Mouse (Mus musculus): ENCODE results near the gene Col9a1.

The Col9a1 gene

GRCm38 (mm10) chr1:24222981-24223612 lies 45.7 kb downstream of the Col9a1 start:
- DNase-seq: no peak

GRCm38 (mm10) chr1:24225825-24226526 lies 48.6 kb downstream of the Col9a1 start:
- no peak for DNase-seq

DNA sequence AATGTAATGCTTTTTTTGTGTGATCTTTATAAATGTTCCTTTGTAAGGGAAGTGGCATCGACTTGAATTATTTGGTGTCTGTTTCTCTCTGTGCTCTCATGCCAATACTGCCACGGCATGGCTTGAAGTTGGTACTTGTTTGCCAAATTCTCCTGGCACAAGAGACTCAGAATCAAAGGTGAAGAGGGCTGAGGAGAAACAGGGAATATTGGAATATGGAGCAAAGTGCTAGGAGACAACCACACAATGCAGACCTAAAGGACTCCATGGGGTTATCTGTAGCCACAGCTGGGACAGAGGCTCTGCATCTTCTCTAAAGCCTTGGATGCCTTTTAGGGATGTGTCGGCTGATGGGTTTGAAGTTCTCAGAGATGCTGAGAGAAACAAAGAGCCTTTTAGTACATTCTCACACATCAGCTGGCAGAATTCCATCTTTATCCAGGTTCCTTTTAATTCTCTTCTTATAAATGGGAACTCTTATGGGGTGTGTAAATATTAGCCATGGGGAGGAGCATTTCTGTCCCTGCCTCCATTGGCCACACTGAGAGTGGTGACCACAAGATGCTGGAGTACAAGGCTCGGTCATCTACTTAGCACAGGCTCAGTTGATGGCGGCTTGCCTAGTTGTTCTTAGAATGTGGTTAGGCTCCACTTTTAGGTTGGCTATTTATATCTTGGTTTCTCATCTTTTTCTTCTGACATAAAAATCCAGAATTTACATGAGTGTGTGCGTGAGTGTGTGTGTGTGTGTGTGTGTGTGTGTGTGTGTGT lies 49.7 kb downstream of the Col9a1 start:
- no peak for DNase-seq

DNA sequence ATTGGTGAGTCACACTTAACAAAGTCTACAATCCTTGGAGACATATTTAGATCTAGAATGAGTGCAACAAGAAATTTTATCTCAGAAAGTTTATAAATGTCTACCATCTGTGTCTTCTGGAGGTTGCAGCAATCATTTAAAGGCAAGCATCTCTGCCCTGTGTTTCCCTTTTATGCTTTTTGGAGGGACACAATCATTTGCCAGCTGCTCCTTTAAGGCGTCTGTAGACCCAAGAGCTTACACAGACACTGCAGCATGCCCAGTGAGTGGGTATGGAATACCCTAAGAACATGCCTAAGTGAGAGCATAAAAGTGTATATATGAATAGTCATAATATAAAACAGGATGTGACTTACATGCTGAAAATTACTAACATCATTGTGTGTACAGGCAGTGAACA lies 52.1 kb downstream of the Col9a1 start:
- no peak for DNase-seq

DNA sequence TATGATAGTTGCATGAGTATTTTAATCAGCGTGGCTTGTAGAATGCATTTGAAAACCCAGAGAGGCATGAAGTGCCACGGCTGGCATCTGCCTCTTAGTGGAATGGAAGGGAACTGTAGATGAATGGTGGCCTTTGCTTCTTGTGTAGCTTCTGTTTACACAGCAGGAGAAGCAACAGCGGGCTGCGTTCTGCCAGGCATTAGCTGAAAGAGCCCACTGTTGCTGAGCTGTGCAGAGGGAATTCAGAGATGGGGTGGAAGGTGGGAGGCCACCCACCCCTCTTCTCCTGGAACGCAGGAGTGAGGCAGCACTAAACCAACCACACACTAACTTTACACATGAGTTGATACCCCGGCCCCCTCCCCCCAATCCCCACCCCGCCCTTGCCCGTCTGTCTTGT lies 53.0 kb downstream of the Col9a1 start:
- DNase-seq: no peak

GRCm38 (mm10) chr1:24231504-24232270 lies 54.3 kb downstream of the Col9a1 start:
- no peak for DNase-seq

DNA sequence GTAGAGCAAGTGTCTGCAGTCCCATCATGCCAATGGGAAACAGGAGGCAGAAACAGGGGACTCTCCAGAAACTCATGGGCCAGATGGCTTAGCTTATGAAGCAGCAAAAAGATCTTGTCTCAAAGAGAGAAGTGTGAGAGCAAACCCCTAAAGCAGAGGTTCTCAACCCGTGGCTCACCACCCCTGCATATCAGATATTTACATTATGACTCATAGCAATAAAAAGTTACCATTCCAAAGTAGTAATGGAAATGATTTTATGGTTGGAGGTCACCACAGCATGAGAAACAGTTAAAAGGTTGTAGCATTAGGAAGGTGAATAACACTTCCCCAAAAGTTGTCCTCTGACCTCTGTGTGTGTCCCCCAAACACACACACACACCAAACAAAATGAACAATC lies 58.9 kb downstream of the Col9a1 start:
- no peak for DNase-seq

- no peak for DNase-seq
Observed at GRCm38 (mm10) chr1:24240039-24240691, 62.8 kb downstream of the Col9a1 start.

- no peak for DNase-seq
Observed at GRCm38 (mm10) chr1:24244931-24245330, 67.5 kb downstream of the Col9a1 start.

- no peak for DNase-seq
Observed at GRCm38 (mm10) chr1:24245700-24246375, 68.4 kb downstream of the Col9a1 start.

GRCm38 (mm10) chr1:24248294-24249104 lies 71.1 kb downstream of the Col9a1 start:
- DNase-seq: no peak

DNA sequence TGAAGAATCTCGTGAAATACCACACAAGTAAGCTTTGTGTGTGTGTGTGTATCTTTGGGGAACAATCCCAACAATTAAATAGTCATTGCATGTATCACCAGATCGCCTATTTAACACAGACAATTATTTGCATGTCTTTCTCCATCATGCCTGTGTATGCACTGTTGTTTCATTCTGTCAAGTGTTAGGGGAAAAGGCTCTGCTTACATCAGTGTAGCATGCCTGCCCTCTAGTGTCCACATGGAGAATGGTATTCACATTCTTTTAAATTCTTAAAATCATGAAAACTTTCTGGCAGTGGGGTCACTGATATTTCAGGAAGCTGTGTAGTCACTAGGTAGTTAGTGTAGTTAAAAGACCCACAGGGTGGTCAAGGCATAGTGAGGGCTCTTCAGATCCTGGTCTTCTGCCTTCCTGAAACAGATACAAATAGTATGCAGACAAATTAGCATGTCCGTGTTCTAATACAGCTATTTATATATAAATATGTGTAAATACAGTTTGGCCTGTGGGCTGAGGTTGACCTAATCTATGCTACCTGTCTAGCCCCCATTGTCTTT lies 71.8 kb downstream of the Col9a1 start:
- peak; percentile 18 to 51 for DNase-seq

DNA sequence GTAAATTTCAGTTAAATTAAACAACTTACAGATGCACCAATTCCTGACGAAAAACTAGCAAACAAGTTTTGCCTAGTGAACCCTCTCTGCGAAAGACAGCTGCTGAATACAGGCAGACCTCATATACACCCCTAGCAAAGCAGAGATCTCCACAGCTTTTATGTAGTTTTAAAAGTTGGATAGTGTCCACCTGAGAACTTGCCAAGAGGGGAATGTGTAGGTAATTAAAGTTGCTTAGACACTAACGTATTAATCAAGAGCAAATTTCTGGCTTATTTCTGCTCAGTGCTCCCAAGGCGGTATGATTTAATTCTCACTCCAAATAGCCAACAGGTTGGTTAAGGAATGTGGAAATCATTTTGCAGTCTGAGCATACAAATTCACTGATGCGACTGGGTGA lies 80.6 kb downstream of the Col9a1 start:
- DNase-seq: no peak

GRCm38 (mm10) chr1:24259419-24259818 lies 82.0 kb downstream of the Col9a1 start:
- DNase-seq: no peak

GRCm38 (mm10) chr1:24261181-24261580 lies 83.8 kb downstream of the Col9a1 start:
- no peak for DNase-seq

GRCm38 (mm10) chr1:24267022-24267421 lies 89.6 kb downstream of the Col9a1 start:
- no peak for DNase-seq

DNA sequence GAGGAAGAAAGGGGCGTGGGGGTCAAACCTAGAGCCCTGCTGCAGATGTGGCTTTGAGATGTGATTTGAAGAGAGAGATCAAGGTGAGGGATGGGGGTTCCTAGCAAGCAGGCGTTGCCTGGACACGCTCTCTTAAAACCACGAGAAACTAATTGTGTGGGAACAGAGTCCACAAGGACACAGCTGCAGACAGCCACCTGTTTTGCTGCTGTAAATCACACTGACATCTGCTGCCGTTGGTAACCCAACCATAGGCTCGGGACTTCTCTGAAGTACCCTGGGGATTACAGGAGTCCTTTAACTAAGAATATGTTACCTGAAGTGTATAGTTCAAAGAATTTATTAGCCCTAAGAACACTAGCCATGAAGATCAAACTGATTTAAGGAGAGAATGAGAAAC lies 109.0 kb downstream of the Col9a1 start:
- no peak for DNase-seq

DNA sequence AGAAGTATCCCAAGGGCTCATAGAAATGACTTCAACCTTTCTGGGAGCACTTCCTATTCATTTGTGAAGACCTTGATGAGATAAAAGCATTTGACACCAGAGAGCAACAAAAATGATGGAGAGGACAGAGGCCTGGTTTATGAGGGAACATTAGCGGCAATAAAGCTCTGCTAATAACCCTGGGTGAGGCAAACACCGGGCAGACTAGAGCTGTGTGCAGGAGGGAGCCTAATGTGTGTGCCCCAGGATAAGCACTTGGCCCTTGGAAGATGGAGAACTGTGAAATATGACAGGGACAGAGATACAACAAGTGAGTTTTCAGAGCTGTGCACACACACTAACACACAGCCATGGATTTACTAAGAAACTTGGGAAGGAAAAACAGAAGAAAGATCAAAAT lies 115.1 kb downstream of the Col9a1 start:
- no peak for DNase-seq

DNA sequence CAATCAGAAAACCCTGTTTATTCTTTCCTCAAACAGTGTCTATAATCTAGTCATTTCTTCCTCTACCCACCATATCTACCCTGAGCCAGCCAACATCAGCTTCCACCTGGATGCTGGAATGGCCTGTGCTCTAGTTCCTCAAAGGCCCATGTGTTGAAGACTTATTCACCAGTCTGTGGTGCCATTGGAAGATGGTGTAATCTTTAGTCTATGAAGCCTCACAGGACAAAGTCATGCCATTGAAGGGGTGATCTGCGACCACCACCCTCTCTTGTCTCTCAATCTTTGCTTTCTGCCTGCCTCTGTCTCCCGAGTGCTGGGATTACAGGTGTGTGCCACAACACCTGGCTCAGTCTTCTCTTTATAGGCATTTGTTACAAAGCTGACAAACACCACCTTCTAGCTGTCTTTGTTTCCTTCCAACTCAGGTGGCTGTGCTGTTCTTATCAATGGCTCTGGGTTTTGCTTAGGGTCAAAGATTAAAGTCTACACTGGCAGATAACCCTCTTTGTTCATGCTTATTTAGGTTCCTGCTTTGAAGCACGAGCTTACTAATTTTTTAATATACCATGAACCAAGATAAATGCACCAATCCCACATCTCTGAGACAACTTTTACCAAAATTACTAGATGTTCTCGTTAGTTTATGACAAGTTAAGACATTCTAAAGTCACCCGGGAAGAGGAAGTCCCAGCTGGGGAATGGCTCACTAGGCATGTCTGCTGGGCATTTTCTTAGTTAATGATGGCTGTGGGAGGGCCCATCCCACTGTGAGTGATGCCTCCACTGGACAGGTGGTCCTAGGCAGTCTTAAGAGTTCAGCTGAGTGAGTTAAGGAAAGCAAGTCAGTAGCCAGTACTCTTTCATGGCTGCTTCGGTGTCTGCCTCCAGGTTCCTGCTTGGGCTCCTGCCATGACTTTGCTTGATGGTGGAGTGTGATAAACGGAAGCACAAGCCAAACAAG lies 117.9 kb downstream of the Col9a1 start:
- DNase-seq: no peak

- DNase-seq: peak in 1 of 2 experiments; percentile 8
Observed at GRCm38 (mm10) chr1:24300700-24301099, 123.3 kb downstream of the Col9a1 start.

All from kidney, postnatal 36 days (tissue).